Mouse (Mus musculus) ovary, postnatal 36 days (tissue): ENCODE results near the gene Gstp3.

ENCODE experiments used
- DNase-seq: peaks from one replicate; pipeline ENCODE4 v3.0.0; 2022; ENCODE audit warnings: low spot score, mixed read lengths

Gstp3 gene

GRCm38 (mm10) chr19:4059069-4059740 is at the start of gene Gstp3:
Gene Gstp3 (minus strand): TSS chr19:4059569.
- no peak for DNase-seq

GRCm38 (mm10) chr19:4108535-4108934 is 49.2 kb upstream of the Gstp3 start:
- no peak for DNase-seq

GRCm38 (mm10) chr19:4106654-4107053 is 47.3 kb upstream of the Gstp3 start:
- no peak for DNase-seq

GRCm38 (mm10) chr19:4104675-4105194 is 45.4 kb upstream of the Gstp3 start:
- no peak for DNase-seq

- no peak for DNase-seq
Observed at GRCm38 (mm10) chr19:4103792-4104191, 44.4 kb upstream of the Gstp3 start.

GRCm38 (mm10) chr19:4103294-4103693 is 43.9 kb upstream of the Gstp3 start:
- no peak for DNase-seq

- DNase-seq, result no peak
Observed at GRCm38 (mm10) chr19:4102626-4103025, 43.3 kb upstream of the Gstp3 start.

- no peak for DNase-seq
Observed at GRCm38 (mm10) chr19:4102049-4102448, 42.7 kb upstream of the Gstp3 start.

- no peak for DNase-seq
Observed at GRCm38 (mm10) chr19:4101466-4101865, 42.1 kb upstream of the Gstp3 start.

- peak; percentile 67 for DNase-seq
Observed at GRCm38 (mm10) chr19:4100718-4101261, 41.4 kb upstream of the Gstp3 start.

GRCm38 (mm10) chr19:4099837-4100717 is 40.7 kb upstream of the Gstp3 start, which contains the start of gene Pitpnm1:
Gene Pitpnm1 (plus strand): TSS chr19:4099998.
- DNase-seq, result peak; percentile 82

- peak; percentile 90 for DNase-seq
Observed at GRCm38 (mm10) chr19:4099056-4099455, 39.7 kb upstream of the Gstp3 start.

GRCm38 (mm10) chr19:4098426-4098825 is 39.1 kb upstream of the Gstp3 start:
- DNase-seq, result no peak

- DNase-seq, result no peak
Observed at GRCm38 (mm10) chr19:4097441-4097825, 38.1 kb upstream of the Gstp3 start.

GRCm38 (mm10) chr19:4096642-4097440 is 37.5 kb upstream of the Gstp3 start, which contains the start of gene Cdk2ap2:
Gene Cdk2ap2 (plus strand): TSS chr19:4097182.
- peak; percentile 100 for DNase-seq

GRCm38 (mm10) chr19:4095802-4096201 is 36.4 kb upstream of the Gstp3 start:
- DNase-seq, result no peak

GRCm38 (mm10) chr19:4094774-4095303 is 35.5 kb upstream of the Gstp3 start:
- no peak for DNase-seq

GRCm38 (mm10) chr19:4094348-4094747 is 35.0 kb upstream of the Gstp3 start:
- DNase-seq, result no peak

GRCm38 (mm10) chr19:4093772-4094171 is 34.4 kb upstream of the Gstp3 start:
- DNase-seq, result no peak

- DNase-seq, result no peak
Observed at GRCm38 (mm10) chr19:4092750-4093149, 33.4 kb upstream of the Gstp3 start.

GRCm38 (mm10) chr19:4091383-4091782 is 32.0 kb upstream of the Gstp3 start:
- DNase-seq, result no peak
